In the genomic region with DNA sequence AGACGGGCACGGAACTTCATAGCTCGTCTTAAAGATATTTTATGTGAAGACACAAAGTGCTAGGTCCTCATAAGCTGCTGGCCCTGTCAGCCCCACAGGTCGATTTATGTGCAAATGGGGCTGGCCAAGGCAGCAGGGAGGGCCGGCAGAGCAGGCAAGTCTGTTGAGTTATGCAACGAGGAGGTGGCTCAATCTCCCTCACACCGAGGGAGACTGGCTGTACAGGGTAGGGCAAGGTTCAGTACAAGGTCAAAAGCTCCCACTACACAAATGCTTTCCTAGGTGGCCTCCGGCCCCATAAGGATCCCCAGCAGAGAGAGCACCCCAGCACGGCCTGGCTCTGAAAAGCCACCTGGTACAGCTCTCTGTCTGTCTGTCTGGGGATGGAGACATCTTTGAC, we compare ENCODE assay signal across 28 mouse cellular contexts. TPM values are rescaled to one million over a fixed set of nuclear protein-coding genes. Genes with fewer than 3 reads are reported as not detected.
DNase-seq lines count a peak whose midpoint lies in the region; ATAC-seq and TF ChIP-seq lines count a peak whose summit lies in the region.
"Had no signal": no experiment of that assay in that cellular context is flagged by ENCODE, and none has a peak within 500 bp of the region (broad histone marks: within the 10 kb centered on the region; RNA-seq: fewer than 3 reads in every experiment).

No protein-coding gene starts in this region.

- peak; percentile 76 for DNase-seq in adrenal gland, adult 8-10 months
- DNase-seq in adrenal gland, postnatal 25 days: no peak
- peak; percentile 91 for DNase-seq in liver, adult 2 months (ENCODE audit: extremely low read depth, low read depth, low spot score)
- DNase-seq in layer of hippocampus, adult 8-10 months (ENCODE audit: low spot score in 2 of 2): no peak
- DNase-seq in ovary, postnatal 14 days (ENCODE audit: low spot score): no peak
- DNase-seq: cerebellum, adult 8-10 months; heart, adult 11 months; heart, postnatal 4 days; right cerebral cortex, postnatal 14 days; thymus, postnatal 36 days had no signal

- peaks cover 30% of the 10 kb centered on the region for H3K79me2 ChIP-seq in liver, adult 2 months (ENCODE audit: control insufficient read depth, insufficient read depth, low read length)

- H3K36me3 ChIP-seq in megakaryocyte, embryonic 14.5 days (replicated peaks; ENCODE audit: low read length): peaks cover 58% of the 10 kb centered on the region
- H3K36me3 ChIP-seq in liver, adult 2 months (ENCODE audit: control insufficient read depth, insufficient read depth, low read length): peaks cover 8% of the 10 kb centered on the region; the same call in 1 of the 2 replicates
- H3K36me3 ChIP-seq in forebrain, embryonic 16.5 days (ENCODE audit: control insufficient read depth, insufficient read depth): peaks cover 18% of the 10 kb centered on the region

- peak overlapping the region; percentile 89 for H3K27ac ChIP-seq in liver, adult 2 months (replicated peaks; ENCODE audit: insufficient read depth, low read depth, low read length)
- no peak overlapping the region for H3K27ac ChIP-seq in forebrain, embryonic 16.5 days (ENCODE audit: low read length)
- H3K27ac ChIP-seq: forebrain, embryonic 15.5 days; limb, embryonic 15.5 days; midbrain, embryonic 10.5 days; neural tube, embryonic 12.5 days had no signal

- peak overlapping the region; percentile 57 for H3K9ac ChIP-seq in liver, adult 2 months (ENCODE audit: low read depth, low read length)
- no peak overlapping the region for H3K9ac ChIP-seq in forebrain, embryonic 16.5 days (replicated peaks; ENCODE audit: low read depth, low read length)
- H3K9ac ChIP-seq: forebrain, embryonic 15.5 days; limb, embryonic 15.5 days; neural tube, embryonic 12.5 days had no signal

- H3K9me3 ChIP-seq in megakaryocyte, embryonic 14.5 days: no peaks in the 10 kb centered on the region
- no peaks in the 10 kb centered on the region for H3K9me3 ChIP-seq in forebrain, embryonic 16.5 days (ENCODE audit: control insufficient read depth, low read length)
- H3K9me3 ChIP-seq: forebrain, embryonic 15.5 days; limb, embryonic 15.5 days; midbrain, embryonic 10.5 days; neural tube, embryonic 12.5 days had no signal

- WGBS in liver, adult 2 months: 31% methylated on average over 9 of the region's 9 CpGs
- 86% methylated on average over 9 of the region's 9 CpGs for WGBS in forebrain, embryonic 16.5 days

- TF ChIP-seq CTCF in liver, adult 2 months (IDR thresholded peaks at IDR 0.05; ENCODE audit: low read depth, low read length): no peak

- no peak for ATAC-seq in megakaryocyte, adult 5-6 weeks (ENCODE audit: poor library complexity, severe bottlenecking)
- no peak for ATAC-seq in forebrain, embryonic 16.5 days
- ATAC-seq: activated CD4-positive, CD25-positive, alpha-beta regulatory T cell, adult 4 months; forebrain, embryonic 15.5 days; hindbrain, embryonic 16.5 days; intestine, postnatal 0 days had no signal

- peak overlapping the region; percentile 60 for H3K4me3 ChIP-seq in megakaryocyte, embryonic 14.5 days (replicated peaks)
- no peak overlapping the region for H3K4me3 ChIP-seq in liver, adult 2 months (ENCODE audit: insufficient read depth, low read depth, low read length)
- H3K4me3 ChIP-seq in forebrain, embryonic 16.5 days (replicated peaks; ENCODE audit: low read length): no peak overlapping the region
- H3K4me3 ChIP-seq: erythroblast, embryonic 14.5 days; forebrain, embryonic 15.5 days; limb, embryonic 15.5 days; midbrain, embryonic 10.5 days; neural tube, embryonic 12.5 days had no signal

- H3K4me2 ChIP-seq in forebrain, embryonic 16.5 days (ENCODE audit: low read length): no peak overlapping the region
- H3K4me2 ChIP-seq: forebrain, embryonic 15.5 days; limb, embryonic 15.5 days; neural tube, embryonic 12.5 days had no signal

- H3K4me1 ChIP-seq in megakaryocyte, embryonic 14.5 days: peaks cover 70% of the 10 kb centered on the region
- H3K4me1 ChIP-seq in liver, adult 2 months (ENCODE audit: control insufficient read depth, insufficient read depth, low read length): peaks cover 51% of the 10 kb centered on the region
- peaks cover 17% of the 10 kb centered on the region for H3K4me1 ChIP-seq in forebrain, embryonic 16.5 days (replicated peaks; ENCODE audit: control insufficient read depth, insufficient read depth, low read length)

- no peaks in the 10 kb centered on the region for H3K27me3 ChIP-seq in megakaryocyte, embryonic 14.5 days (replicated peaks)
- no peaks in the 10 kb centered on the region for H3K27me3 ChIP-seq in liver, adult 2 months (ENCODE audit: control insufficient read depth, insufficient read depth, low read length)
- H3K27me3 ChIP-seq in forebrain, embryonic 16.5 days (replicated peaks; ENCODE audit: control insufficient read depth, insufficient read depth, low read length): no peaks in the 10 kb centered on the region
- H3K27me3 ChIP-seq: CH12.LX; forebrain, embryonic 15.5 days; limb, embryonic 15.5 days; neural tube, embryonic 12.5 days had no signal

- TF ChIP-seq POLR2A in liver, adult 2 months (IDR thresholded peaks at IDR 0.05; ENCODE audit: extremely low read depth, insufficient read depth, low read length): 0 out of 2 replicates have a peak, but pooled peaks have one; percentile 6

RNA-seq across cellular contexts. Expression of a gene that starts 2.7 kb away (rescaled TPM):
- total RNA-seq in adrenal gland, adult 8-10 months (2022): 1 to 10 TPM in 2 of 4 experiments, not detected in 2; 1.0 to 1.2 TPM
- 1.5 TPM in 1 of 2 replicates, not detected in the other for total RNA-seq in adrenal gland, postnatal 25 days (2021)
- not detected in 2 replicates for polyA plus RNA-seq in megakaryocyte, embryonic 14.5 days (2012; ENCODE audit: insufficient read depth, low replicate concordance)
- total RNA-seq in megakaryocyte, adult 5-6 weeks (2015): not detected in 2 replicates
- total RNA-seq in megakaryocyte, adult 5-6 weeks (2017): not detected in 2 replicates
- total RNA-seq in liver, adult 2 months (2014; rRNA removed): 0.60 and 1.4 TPM in 2 replicates
- not detected in 2 replicates for polyA plus RNA-seq in liver, adult 2 months (2012; rRNA removed)
- total RNA-seq in layer of hippocampus, adult 8-10 months (2022): 1 to 10 TPM in 1 of 4 experiments, under 1 TPM in 2, not detected in 1; 0.43 to 1.5 (median 0.85) TPM
- not detected in 2 replicates for polyA plus RNA-seq in forebrain, embryonic 16.5 days (2015; fragmentation: Nextera tagmentation; extraction: Ambion mirVana)
- total RNA-seq: CH12.LX had no signal
- polyA plus RNA-seq: activated CD4-positive, CD25-positive, alpha-beta regulatory T cell, adult 4 months; embryonic facial prominence, embryonic 11.5 days; erythroblast, embryonic 14.5 days; forebrain, embryonic 15.5 days; heart, embryonic 14.5 days; hindbrain, embryonic 16.5 days; intestine, postnatal 0 days; limb, embryonic 15.5 days; midbrain, embryonic 10.5 days; neural tube, embryonic 12.5 days; stomach, embryonic 16.5 days had no signal

RNA-seq across cellular contexts. Expression of a gene that starts 3.4 kb away (rescaled TPM):
- 10 to 100 TPM; 59.8 to 87.7 (median 75.9) TPM for total RNA-seq in adrenal gland, adult 8-10 months (2022)
- total RNA-seq in adrenal gland, postnatal 25 days (2021): 53.8 and 68.7 TPM in 2 replicates
- polyA plus RNA-seq in megakaryocyte, embryonic 14.5 days (2012; ENCODE audit: insufficient read depth, low replicate concordance): 57.2 and 112 TPM in 2 replicates
- 41.7 and 44.7 TPM in 2 replicates for total RNA-seq in megakaryocyte, adult 5-6 weeks (2015)
- total RNA-seq in megakaryocyte, adult 5-6 weeks (2017): 29.7 and 30.4 TPM in 2 replicates
- total RNA-seq in liver, adult 2 months (2014; rRNA removed): 17.5 and 20.3 TPM in 2 replicates
- polyA plus RNA-seq in liver, adult 2 months (2012; rRNA removed): 24.6 and 34.4 TPM in 2 replicates
- 10 to 100 TPM; 74.6 to 79.7 (median 77.3) TPM for total RNA-seq in layer of hippocampus, adult 8-10 months (2022)
- polyA plus RNA-seq in forebrain, embryonic 16.5 days (2015; fragmentation: Nextera tagmentation; extraction: Ambion mirVana): 91.2 and 101 TPM in 2 replicates

RNA-seq across cellular contexts. Expression of a gene that starts 4.0 kb away (rescaled TPM):
- total RNA-seq in adrenal gland, adult 8-10 months (2022): 10 to 100 TPM; 37.7 to 53.3 (median 46.1) TPM
- 37.2 and 44.1 TPM in 2 replicates for total RNA-seq in adrenal gland, postnatal 25 days (2021)
- 4.0 and 23.4 TPM in 2 replicates for polyA plus RNA-seq in megakaryocyte, embryonic 14.5 days (2012; ENCODE audit: insufficient read depth, low replicate concordance)
- total RNA-seq in megakaryocyte, adult 5-6 weeks (2015): 12.9 and 13.2 TPM in 2 replicates
- 15.5 and 37.7 TPM in 2 replicates for total RNA-seq in megakaryocyte, adult 5-6 weeks (2017)
- total RNA-seq in liver, adult 2 months (2014; rRNA removed): 15.0 and 15.4 TPM in 2 replicates
- 22.1 and 29.2 TPM in 2 replicates for polyA plus RNA-seq in liver, adult 2 months (2012; rRNA removed)
- 10 to 100 TPM; 24.8 to 28.6 (median 26.2) TPM for total RNA-seq in layer of hippocampus, adult 8-10 months (2022)
- polyA plus RNA-seq in forebrain, embryonic 16.5 days (2015; fragmentation: Nextera tagmentation; extraction: Ambion mirVana): 35.6 and 40.4 TPM in 2 replicates

RNA-seq across cellular contexts. Expression of a gene that starts 5.8 kb away (rescaled TPM):
- total RNA-seq in adrenal gland, adult 8-10 months (2022): 1 to 10 TPM in 2 of 4 experiments, under 1 TPM in 1, not detected in 1; 0.23 to 1.3 (median 1.2) TPM
- total RNA-seq in adrenal gland, postnatal 25 days (2021): 0.62 TPM in 1 of 2 replicates, not detected in the other
- polyA plus RNA-seq in megakaryocyte, embryonic 14.5 days (2012; ENCODE audit: insufficient read depth, low replicate concordance): 0.13 TPM in 1 of 2 replicates, not detected in the other
- total RNA-seq in megakaryocyte, adult 5-6 weeks (2015): not detected in 2 replicates
- not detected in 2 replicates for total RNA-seq in megakaryocyte, adult 5-6 weeks (2017)
- total RNA-seq in liver, adult 2 months (2014; rRNA removed): not detected in 2 replicates
- not detected in 2 replicates for polyA plus RNA-seq in liver, adult 2 months (2012; rRNA removed)
- total RNA-seq in layer of hippocampus, adult 8-10 months (2022): not detected
- not detected in 2 replicates for polyA plus RNA-seq in forebrain, embryonic 16.5 days (2015; fragmentation: Nextera tagmentation; extraction: Ambion mirVana)
- total RNA-seq: CH12.LX; common myeloid progenitor, adult 5-6 weeks; heart, postnatal 4 days; layer of hippocampus, postnatal 14 days; left cerebral cortex, postnatal 10 days had no signal
- polyA plus RNA-seq: activated CD4-positive, CD25-positive, alpha-beta regulatory T cell, adult 4 months; embryonic facial prominence, embryonic 11.5 days; erythroblast, embryonic 14.5 days; heart, embryonic 14.5 days; intestine, postnatal 0 days; limb, embryonic 15.5 days; midbrain, embryonic 10.5 days; neural tube, embryonic 12.5 days had no signal

RNA-seq across cellular contexts. Expression of a gene that starts 8.0 kb away (rescaled TPM):
- not detected for total RNA-seq in adrenal gland, adult 8-10 months (2022)
- not detected in 2 replicates for total RNA-seq in adrenal gland, postnatal 25 days (2021)
- polyA plus RNA-seq in megakaryocyte, embryonic 14.5 days (2012; ENCODE audit: insufficient read depth, low replicate concordance): 1.1 TPM in 1 of 2 replicates, not detected in the other
- total RNA-seq in megakaryocyte, adult 5-6 weeks (2015): not detected in 2 replicates
- not detected in 2 replicates for total RNA-seq in megakaryocyte, adult 5-6 weeks (2017)
- 0.46 TPM in 1 of 2 replicates, not detected in the other for total RNA-seq in liver, adult 2 months (2014; rRNA removed)
- 1.0 TPM in 1 of 2 replicates, not detected in the other for polyA plus RNA-seq in liver, adult 2 months (2012; rRNA removed)
- total RNA-seq in layer of hippocampus, adult 8-10 months (2022): not detected
- polyA plus RNA-seq in forebrain, embryonic 16.5 days (2015; fragmentation: Nextera tagmentation; extraction: Ambion mirVana): 1.7 TPM in 1 of 2 replicates, not detected in the other
- total RNA-seq: CH12.LX; common myeloid progenitor, adult 5-6 weeks; layer of hippocampus, postnatal 14 days; left cerebral cortex, postnatal 10 days had no signal
- polyA plus RNA-seq: activated CD4-positive, CD25-positive, alpha-beta regulatory T cell, adult 4 months; embryonic facial prominence, embryonic 11.5 days; erythroblast, embryonic 14.5 days; forebrain, embryonic 15.5 days; heart, embryonic 14.5 days; hindbrain, embryonic 16.5 days; intestine, postnatal 0 days; limb, embryonic 15.5 days; midbrain, embryonic 10.5 days; neural tube, embryonic 12.5 days; stomach, embryonic 16.5 days had no signal

Comparison
In these comparisons a context has a peak if more than half of its experiments do, and no peak if none do; other contexts are left out.
1. DNase-seq: peak in adrenal gland, adult 8-10 months (single experiment) and liver, adult 2 months (single experiment); none in adrenal gland, postnatal 25 days (single experiment), layer of hippocampus, adult 8-10 months (0 of 2) and ovary, postnatal 14 days (single experiment).